Comparison of ENCODE assay signal across 8 mouse cellular contexts in genomic region chr15:86277428-86277827, GRCm38 (mm10).
DNase-seq lines count a peak whose midpoint lies in the region; ATAC-seq and TF ChIP-seq lines count a peak whose summit lies in the region.

No protein-coding gene starts in this region.

- peak; percentile 54 to 71 for DNase-seq in frontal cortex, postnatal 10 days (ENCODE audit: low spot score in 2 of 2)
- peak; percentile 45 to 63 for DNase-seq in left cerebral cortex, postnatal 10 days (ENCODE audit: extremely low spot score in 1 of 2, low spot score in 2 of 2)
- DNase-seq in B cell, adult 2 months: no peak
- DNase-seq in kidney, postnatal 36 days: no peak
- no peak for DNase-seq in urinary bladder, postnatal 25 days (ENCODE audit: low spot score)

- H3K36me3 ChIP-seq in midbrain, embryonic 12.5 days: no peaks in the 10 kb centered on the region
- H3K36me3 ChIP-seq in heart, embryonic 11.5 days (ENCODE audit: control insufficient read depth, insufficient read depth, low read length): no peaks in the 10 kb centered on the region

- 39% methylated on average over 15 of the region's 15 CpGs for WGBS in midbrain, embryonic 12.5 days
- 81% methylated on average over 15 of the region's 15 CpGs for WGBS in heart, embryonic 11.5 days (ENCODE audit: insufficient replicate concordance)

- no peak for TF ChIP-seq POLR2A in cortical plate, adult 2 months (IDR thresholded peaks at IDR 0.05; ENCODE audit: extremely low read depth, insufficient read depth, low read length)

- ATAC-seq in midbrain, embryonic 12.5 days (ENCODE audit: low FRiP score, low read depth): peak; percentile 55
- ATAC-seq in heart, embryonic 11.5 days (replicated peaks; ENCODE audit: insufficient number of reproducible peaks, low FRiP score, low TSS enrichment): no peak

- peak overlapping the region; percentile 37; the same call in 1 of the 2 replicates for H3K9ac ChIP-seq in midbrain, embryonic 12.5 days (replicated peaks)
- no peak overlapping the region for H3K9ac ChIP-seq in heart, embryonic 11.5 days (ENCODE audit: low read depth, low read length)

- intact Hi-C loops in left cerebral cortex, postnatal 10 days (cut with DNase I): no loop called here

- peak overlapping the region; percentile 89 for H3K27ac ChIP-seq in cortical plate, adult 2 months (ENCODE audit: insufficient read depth, low read length)
- 0 out of 2 replicates have a peak overlapping the region, but pooled peaks have one; percentile 35 for H3K27ac ChIP-seq in midbrain, embryonic 12.5 days (replicated peaks)
- no peak overlapping the region for H3K27ac ChIP-seq in heart, embryonic 11.5 days (ENCODE audit: low read depth, low read length)

- no peak for TF ChIP-seq CTCF in cortical plate, adult 2 months (IDR thresholded peaks at IDR 0.05; ENCODE audit: extremely low read depth, insufficient read depth, low read length)

- no peak overlapping the region for H3K4me3 ChIP-seq in cortical plate, adult 2 months (ENCODE audit: insufficient read depth, low read length)
- no peak overlapping the region for H3K4me3 ChIP-seq in midbrain, embryonic 12.5 days
- no peak overlapping the region for H3K4me3 ChIP-seq in heart, embryonic 11.5 days (ENCODE audit: low read depth, low read length)

- peaks cover 51% of the 10 kb centered on the region for H3K27me3 ChIP-seq in midbrain, embryonic 12.5 days
- no peaks in the 10 kb centered on the region for H3K27me3 ChIP-seq in heart, embryonic 11.5 days (ENCODE audit: control insufficient read depth, insufficient read depth, low read length)

- peaks cover 12% of the 10 kb centered on the region for H3K4me1 ChIP-seq in cortical plate, adult 2 months (ENCODE audit: control insufficient read depth, insufficient read depth, low read length)
- H3K4me1 ChIP-seq in midbrain, embryonic 12.5 days: peaks cover 60% of the 10 kb centered on the region
- H3K4me1 ChIP-seq in heart, embryonic 11.5 days (ENCODE audit: control insufficient read depth, insufficient read depth, low read length): peaks cover 7% of the 10 kb centered on the region

- H3K4me2 ChIP-seq in midbrain, embryonic 12.5 days (replicated peaks): peak overlapping the region; percentile 37
- H3K4me2 ChIP-seq in heart, embryonic 11.5 days: no peak overlapping the region

- no peaks in the 10 kb centered on the region for H3K9me3 ChIP-seq in midbrain, embryonic 12.5 days
- H3K9me3 ChIP-seq in heart, embryonic 11.5 days (replicated peaks; ENCODE audit: control insufficient read depth, low read length): no peaks in the 10 kb centered on the region

Comparison
In these comparisons a context has a peak if more than half of its experiments do, and no peak if none do; other contexts are left out.
1. DNase-seq: peak in frontal cortex, postnatal 10 days (2 of 2) and left cerebral cortex, postnatal 10 days (2 of 2); none in B cell, adult 2 months (0 of 2), kidney, postnatal 36 days (0 of 2) and urinary bladder, postnatal 25 days (single experiment).